Mouse (Mus musculus) 3134 (cell line): ENCODE results near the gene Manf.
A peak's percentile ranks its signal among the peaks of the same experiment; 100 is the strongest.

Source experiments
- DNase-seq: peaks from one replicate; pipeline ENCODE4 v3.0.0-alpha.2; 2011; ENCODE audit warnings: low spot score; ENCODE audit not compliant: insufficient read length; ENCODE audit errors: extremely low read depth

Gene Manf

GRCm38 (mm10) chr9:106788812-106789321, 102.9 kb downstream of the Manf start, which contains the start of gene Rad54l2:
TSS of gene Rad54l2 (minus strand) at chr9:106789194.
- peak; percentile 81 for DNase-seq
